Mouse (Mus musculus): ENCODE data around the gene Cacna1s.
A peak's percentile ranks its signal among the peaks of the same experiment; 100 is the strongest.

Cacna1s gene

GRCm38 (mm10) chr1:136051465-136051864 lies 1.1 kb upstream of the Cacna1s start:
- DNase-seq (ENCODE audit: low read depth): peak; percentile 91

- DNase-seq (ENCODE audit: low read depth): no peak
Observed at GRCm38 (mm10) chr1:136055771-136056170, 3.2 kb downstream of the Cacna1s start.

GRCm38 (mm10) chr1:136058594-136058993 lies 6.0 kb downstream of the Cacna1s start:
- no peak for DNase-seq (ENCODE audit: low read depth)

- DNase-seq (ENCODE audit: low read depth): no peak
Observed at GRCm38 (mm10) chr1:136061041-136061789, 8.7 kb downstream of the Cacna1s start.

GRCm38 (mm10) chr1:136061790-136062141 lies 9.2 kb downstream of the Cacna1s start:
- DNase-seq (ENCODE audit: low read depth): no peak

GRCm38 (mm10) chr1:136063991-136064390 lies 11.4 kb downstream of the Cacna1s start:
- DNase-seq (ENCODE audit: low read depth): peak; percentile 35

- DNase-seq (ENCODE audit: low read depth): no peak
Observed at GRCm38 (mm10) chr1:136066621-136067020, 14.1 kb downstream of the Cacna1s start.

GRCm38 (mm10) chr1:136067579-136067978 lies 15.0 kb downstream of the Cacna1s start:
- no peak for DNase-seq (ENCODE audit: low read depth)

- peak; percentile 35 for DNase-seq (ENCODE audit: low read depth)
Observed at GRCm38 (mm10) chr1:136076086-136076485, 23.5 kb downstream of the Cacna1s start.

GRCm38 (mm10) chr1:136077656-136078055 lies 25.1 kb downstream of the Cacna1s start:
- DNase-seq (ENCODE audit: low read depth): no peak

GRCm38 (mm10) chr1:136081161-136081560 lies 28.6 kb downstream of the Cacna1s start:
- DNase-seq (ENCODE audit: low read depth): no peak

GRCm38 (mm10) chr1:136085988-136086685 lies 33.6 kb downstream of the Cacna1s start:
- DNase-seq (ENCODE audit: low read depth): no peak

- DNase-seq (ENCODE audit: low read depth): no peak
Observed at GRCm38 (mm10) chr1:136089368-136090165, 37.0 kb downstream of the Cacna1s start.

- no peak for DNase-seq (ENCODE audit: low read depth)
Observed at GRCm38 (mm10) chr1:136093726-136094125, 41.2 kb downstream of the Cacna1s start.

GRCm38 (mm10) chr1:136094807-136095206 lies 42.3 kb downstream of the Cacna1s start:
- DNase-seq (ENCODE audit: low read depth): no peak

- DNase-seq (ENCODE audit: low read depth): no peak
Observed at GRCm38 (mm10) chr1:136102094-136102493, 49.5 kb downstream of the Cacna1s start.

- no peak for DNase-seq (ENCODE audit: low read depth)
Observed at GRCm38 (mm10) chr1:136102551-136102950, 50.0 kb downstream of the Cacna1s start.

GRCm38 (mm10) chr1:136102981-136103380 lies 50.4 kb downstream of the Cacna1s start:
- DNase-seq (ENCODE audit: low read depth): no peak

- DNase-seq (ENCODE audit: low read depth): no peak
Observed at GRCm38 (mm10) chr1:136103696-136104095, 51.1 kb downstream of the Cacna1s start.

GRCm38 (mm10) chr1:136104741-136105140 lies 52.2 kb downstream of the Cacna1s start:
- no peak for DNase-seq (ENCODE audit: low read depth)

- DNase-seq (ENCODE audit: low read depth): no peak
Observed at GRCm38 (mm10) chr1:136109464-136109863, 56.9 kb downstream of the Cacna1s start.

- DNase-seq (ENCODE audit: low read depth): peak; percentile 83
Observed at GRCm38 (mm10) chr1:136116183-136116582, 63.6 kb downstream of the Cacna1s start.

GRCm38 (mm10) chr1:136117069-136117468 lies 64.5 kb downstream of the Cacna1s start:
- DNase-seq (ENCODE audit: low read depth): no peak
